Mouse (Mus musculus) embryonic facial prominence, embryonic 13.5 days (tissue): ENCODE results near the gene Daxx. TPM values are rescaled to one million over a fixed set of nuclear protein-coding genes. Genes with fewer than 3 reads are reported as not detected.
"Not testable (repeated sequence)": the region's sequence is repeated elsewhere in the genome, so short reads cannot be mapped to it uniquely, and the experiment has no call there.

Source experiments
- ATAC-seq: fragments of 200-750 bp; cut with Nextera tagmentation; 2 replicates; pipeline ENCODE4 v1.8.0; 2017; ENCODE audit warnings: low read depth; ENCODE audit not compliant: insufficient number of reproducible peaks, insufficient read depth, low FRiP score, low TSS enrichment
- H3K27ac ChIP-seq: fragments of 300-500 bp; sonication (generic); 2 replicates; pipeline ENCODE4 v1.5.1; 2015; ENCODE audit warnings: moderate library complexity, mild to moderate bottlenecking, inconsistent platforms
- H3K27me3 ChIP-seq: fragments of 300-500 bp; sonication (generic); 2 replicates; pipeline ENCODE4 v1.6.1; 2015; ENCODE audit warnings: mild to moderate bottlenecking, inconsistent platforms
- H3K36me3 ChIP-seq: fragments of 300-500 bp; sonication (generic); 2 replicates; pipeline ENCODE4 v1.6.1; 2015; ENCODE audit warnings: mild to moderate bottlenecking, inconsistent platforms
- H3K4me1 ChIP-seq: fragments of 300-500 bp; sonication (generic); 2 replicates; pipeline ENCODE4 v1.6.1; 2015; ENCODE audit warnings: inconsistent platforms
- H3K4me2 ChIP-seq: fragments of 300-500 bp; sonication (generic); 2 replicates; pipeline ENCODE4 v1.6.1; 2015; ENCODE audit warnings: moderate library complexity, mild to moderate bottlenecking, inconsistent platforms
- H3K4me3 ChIP-seq: fragments of 300-500 bp; sonication (generic); 2 replicates; pipeline ENCODE4 v1.5.1; 2015; ENCODE audit warnings: mild to moderate bottlenecking, inconsistent platforms
- H3K9ac ChIP-seq: fragments of 300-500 bp; sonication (generic); 2 replicates; pipeline ENCODE4 v1.6.1; 2015; ENCODE audit warnings: mild to moderate bottlenecking, inconsistent platforms
- H3K9me3 ChIP-seq: fragments of 300-500 bp; sonication (generic); 2 replicates; pipeline ENCODE4 v1.6.1; 2016; ENCODE audit warnings: inconsistent platforms
- WGBS: fragments of 180-500 bp; shearing (Covaris S2); methylation state at CpG from one replicate; pipeline ENCODE4 v1.1.7; 2015; ENCODE audit warnings: mixed read lengths; 5-methylcytosine and 5-hydroxymethylcytosine counted together
- polyA plus RNA-seq: library from polyadenylated mRNA; unstranded; fragments of >200 nt; fragmentation: Nextera tagmentation; extraction: Ambion mirVana; gene quantifications from 2 replicates; pipeline ENCODE4 v1.2.1, GENCODE M21; 2015

Daxx gene
- polyA plus RNA-seq, 1 experiment from 2014 or later = 58.9 TPM

- ATAC-seq, H3K27ac ChIP-seq, H3K36me3 ChIP-seq, H3K27me3 ChIP-seq, H3K4me2 ChIP-seq, H3K4me1 ChIP-seq, H3K9me3 ChIP-seq, H3K4me3 ChIP-seq, H3K9ac ChIP-seq: not testable (repeated sequence)
- 19% methylated on average over 3 of the region's 4 CpGs for WGBS
Observed at GRCm38 (mm10) chr17:33904835-33905234, 4.4 kb upstream of the Daxx start, which contains the start of gene Platr17. Gene Platr17 (plus strand): TSS chr17:33905135.

- under 1% methylated on average over 43 of the region's 44 CpGs for WGBS
- H3K4me1 ChIP-seq = peaks cover 31% of the 10 kb centered on the region
- ATAC-seq = peak; percentile 27
- H3K9ac ChIP-seq = peak overlapping the region; percentile 81
- H3K9me3 ChIP-seq = no peaks in the 10 kb centered on the region
- peak overlapping the region; percentile 91 for H3K27ac ChIP-seq
- H3K4me2 ChIP-seq = peak overlapping the region; percentile 97
- H3K27me3 ChIP-seq = no peaks in the 10 kb centered on the region
- H3K36me3 ChIP-seq = peaks cover 26% of the 10 kb centered on the region
- H3K4me3 ChIP-seq = peak overlapping the region; percentile 95
Observed at GRCm38 (mm10) chr17:33908331-33909076, 710 bp upstream of the Daxx start.

DNA sequence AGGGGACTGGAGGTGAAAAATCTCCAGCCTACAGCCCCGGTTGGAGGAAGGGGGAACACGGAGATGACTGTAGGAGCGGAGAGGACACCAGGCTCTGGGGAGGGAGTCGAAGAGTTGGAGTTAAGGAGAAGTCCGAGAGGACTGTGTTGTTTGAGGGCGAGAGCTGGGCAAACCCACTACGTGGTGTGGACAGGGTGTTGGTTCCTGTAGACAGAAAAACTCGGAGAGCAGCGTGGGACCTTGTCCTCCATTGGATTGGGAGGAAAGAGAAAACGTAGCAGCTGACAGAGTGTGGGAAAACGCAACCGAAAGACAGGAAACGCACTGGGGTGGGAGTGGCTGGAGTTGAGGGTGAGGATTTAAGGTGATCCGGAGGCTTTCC is 646 bp downstream of the Daxx start:
- 0% methylated on average over 14 of the region's 14 CpGs for WGBS
- H3K4me3 ChIP-seq = peak overlapping the region; percentile 95
- peaks cover 32% of the 10 kb centered on the region for H3K4me1 ChIP-seq
- peaks cover 38% of the 10 kb centered on the region for H3K36me3 ChIP-seq
- H3K9ac ChIP-seq = peak overlapping the region; percentile 91
- peak overlapping the region; percentile 91 for H3K27ac ChIP-seq
- no peaks in the 10 kb centered on the region for H3K27me3 ChIP-seq
- no peak for ATAC-seq
- no peaks in the 10 kb centered on the region for H3K9me3 ChIP-seq
- peak overlapping the region; percentile 97 for H3K4me2 ChIP-seq

DNA sequence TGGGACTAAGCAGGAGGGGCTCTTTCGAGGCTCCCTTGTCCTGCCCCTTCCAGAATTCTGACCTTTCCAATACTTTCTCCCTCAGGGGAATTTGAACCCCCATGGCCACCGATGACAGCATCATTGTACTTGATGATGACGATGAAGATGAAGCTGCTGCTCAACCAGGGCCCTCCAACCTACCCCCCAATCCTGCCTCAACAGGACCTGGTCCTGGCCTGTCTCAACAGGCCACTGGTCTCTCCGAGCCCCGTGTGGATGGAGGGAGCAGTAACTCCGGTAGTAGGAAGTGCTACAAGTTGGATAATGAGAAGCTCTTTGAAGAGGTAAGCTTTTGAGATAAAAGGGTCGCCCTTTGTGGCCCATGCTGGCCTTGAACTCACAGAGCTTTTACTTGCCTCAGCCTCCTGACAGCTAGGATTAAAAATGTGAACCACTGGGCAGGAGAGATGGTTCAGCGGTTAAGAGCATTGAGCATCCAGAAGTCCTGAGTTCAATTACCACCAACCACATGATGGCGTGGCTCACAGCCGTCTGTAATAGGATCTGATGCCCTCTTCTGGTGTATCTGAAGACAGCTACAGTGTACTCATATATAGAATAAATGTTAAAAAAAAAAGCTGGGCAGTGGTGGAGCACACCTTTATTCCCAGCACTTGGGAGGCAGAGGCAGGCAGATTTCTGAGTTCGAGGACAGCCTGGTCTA is 1.3 kb downstream of the Daxx start:
- WGBS = 37% methylated on average over 11 of the region's 11 CpGs
- peak overlapping the region; percentile 91 for H3K27ac ChIP-seq
- ATAC-seq = no peak

GRCm38 (mm10) chr17:33911052-33911812 is 2.0 kb downstream of the Daxx start:
- Histone ChIP-seq H3K36me3 (peaks cover 42% of the 10 kb centered on the region), H3K27ac (no peak overlapping the region), H3K27me3 (no peaks in the 10 kb centered on the region), H3K4me1 (peaks cover 39% of the 10 kb centered on the region), H3K9ac (0 out of 2 replicates have a peak overlapping the region, but pooled peaks have one; percentile 27), H3K4me2 (no peak overlapping the region), H3K4me3 (no peak overlapping the region), H3K9me3 (no peaks in the 10 kb centered on the region)
- no peak for ATAC-seq
- 94% methylated on average over 31 of the region's 31 CpGs for WGBS

More for the DNA sequence above, 1.3 kb downstream of the Daxx start:
- H3K4me1 ChIP-seq = peaks cover 38% of the 10 kb centered on the region
- H3K9me3 ChIP-seq = no peaks in the 10 kb centered on the region
- H3K9ac ChIP-seq = peak overlapping the region; percentile 91
- peak overlapping the region; percentile 97 for H3K4me2 ChIP-seq
- H3K4me3 ChIP-seq = peak overlapping the region; percentile 95
- peaks cover 42% of the 10 kb centered on the region for H3K36me3 ChIP-seq
- no peaks in the 10 kb centered on the region for H3K27me3 ChIP-seq

- no peaks in the 10 kb centered on the region for H3K27me3 ChIP-seq
- H3K4me2 ChIP-seq = no peak overlapping the region
- no peak for ATAC-seq
- no peak overlapping the region for H3K4me3 ChIP-seq
- peaks cover 43% of the 10 kb centered on the region for H3K36me3 ChIP-seq
- no peaks in the 10 kb centered on the region for H3K9me3 ChIP-seq
- H3K4me1 ChIP-seq = peaks cover 43% of the 10 kb centered on the region
- WGBS = 90% methylated on average over 28 of the region's 28 CpGs
- no peak overlapping the region for H3K27ac ChIP-seq
- H3K9ac ChIP-seq = 0 out of 2 replicates have a peak overlapping the region, but pooled peaks have one; percentile 27
Observed at GRCm38 (mm10) chr17:33911813-33912414, 2.7 kb downstream of the Daxx start.

- Histone ChIP-seq H3K9me3 (no peaks in the 10 kb centered on the region), H3K27me3 (no peaks in the 10 kb centered on the region), H3K4me1 (peaks cover 51% of the 10 kb centered on the region), H3K36me3 (peaks cover 56% of the 10 kb centered on the region), H3K4me2 (no peak overlapping the region), H3K9ac (no peak overlapping the region), H3K27ac (no peak overlapping the region), H3K4me3 (no peak overlapping the region)
- 90% methylated on average over 10 of the region's 10 CpGs for WGBS
- no peak for ATAC-seq
Observed at GRCm38 (mm10) chr17:33913264-33913663, 4.0 kb downstream of the Daxx start.

DNA sequence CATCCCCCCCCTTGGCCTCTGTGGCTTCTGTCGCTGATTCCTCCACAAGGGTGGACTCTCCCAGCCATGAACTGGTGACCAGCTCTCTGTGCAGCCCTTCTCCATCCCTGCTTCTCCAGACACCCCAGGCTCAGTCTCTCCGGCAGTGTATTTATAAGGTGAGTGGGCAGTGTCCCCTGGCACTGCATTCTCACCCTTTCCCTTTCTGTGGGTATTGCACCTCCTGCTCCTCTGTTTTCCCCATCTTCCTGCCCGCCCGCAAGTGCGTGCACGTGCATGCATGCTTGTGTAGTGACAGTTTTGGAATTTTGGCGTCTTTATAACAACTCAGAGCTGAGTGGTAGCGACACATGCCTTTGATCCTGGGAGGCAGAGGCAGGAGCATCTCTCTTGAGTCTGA is 4.7 kb downstream of the Daxx start:
- 92% methylated on average over 8 of the region's 8 CpGs for WGBS
- Histone ChIP-seq H3K4me3 (no peak overlapping the region), H3K27ac (no peak overlapping the region), H3K4me2 (no peak overlapping the region), H3K36me3 (peaks cover 56% of the 10 kb centered on the region), H3K9me3 (no peaks in the 10 kb centered on the region), H3K27me3 (no peaks in the 10 kb centered on the region), H3K4me1 (peaks cover 54% of the 10 kb centered on the region), H3K9ac (no peak overlapping the region)
- ATAC-seq = no peak

DNA sequence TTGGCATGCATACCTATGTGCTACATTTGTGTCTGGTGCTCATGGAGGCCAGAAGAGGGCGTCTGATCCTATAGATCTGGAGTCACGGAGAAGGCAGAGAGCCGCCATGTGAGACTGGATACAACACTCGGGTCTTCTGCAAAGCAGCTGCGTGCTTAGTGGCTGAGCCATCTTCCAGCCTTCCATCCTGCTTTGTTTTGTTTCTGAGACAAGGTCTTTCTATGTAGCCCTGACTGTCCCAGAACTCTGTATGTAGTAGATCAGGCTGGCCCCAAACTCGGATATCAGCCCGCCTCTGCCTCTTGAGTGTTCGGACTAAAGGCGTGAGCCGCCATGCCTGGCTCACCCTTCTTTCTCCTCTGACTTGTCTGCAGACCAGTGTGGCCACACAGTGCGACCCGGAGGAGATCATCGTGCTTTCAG is 5.8 kb downstream of the Daxx start:
- Histone ChIP-seq H3K27me3 (no peaks in the 10 kb centered on the region), H3K9me3 (no peaks in the 10 kb centered on the region), H3K4me1 (peaks cover 62% of the 10 kb centered on the region), H3K27ac (no peak overlapping the region), H3K9ac (peak overlapping the region; percentile 38; the same call in 1 of the 2 replicates), H3K36me3 (peaks cover 56% of the 10 kb centered on the region), H3K4me3 (peak overlapping the region; percentile 53), H3K4me2 (peak overlapping the region; percentile 66)
- no peak for ATAC-seq
- 73% methylated on average over 13 of the region's 13 CpGs for WGBS

GRCm38 (mm10) chr17:33915671-33916250 is 6.5 kb downstream of the Daxx start, which contains the start of the genes Tapbp and Zbtb22:
Gene Tapbp (plus strand): TSS chr17:33915899.
Gene Zbtb22 (plus strand): TSS chr17:33915904.
- H3K36me3 ChIP-seq = peaks cover 56% of the 10 kb centered on the region
- WGBS = under 1% methylated on average over 34 of the region's 34 CpGs
- no peaks in the 10 kb centered on the region for H3K9me3 ChIP-seq
- H3K9ac ChIP-seq = peak within 1 kb of the TSS; percentile 64
- ATAC-seq = peak; percentile 88
- peak within 1 kb of the TSS; percentile 53 for H3K4me3 ChIP-seq
- H3K27me3 ChIP-seq = no peaks in the 10 kb centered on the region
- peaks cover 57% of the 10 kb centered on the region for H3K4me1 ChIP-seq
- peak within 1 kb of the TSS; percentile 66 for H3K4me2 ChIP-seq
- peak within 1 kb of the TSS; percentile 81 for H3K27ac ChIP-seq
